Mouse (Mus musculus) ovary, postnatal 14 days (tissue): ENCODE results near the gene Tmem44.
A peak's percentile ranks its signal among the peaks of the same experiment; 100 is the strongest.

Source experiments
- DNase-seq: peaks from one replicate; pipeline ENCODE4 v3.0.0; 2022; ENCODE audit warnings: low spot score

Gene Tmem44

DNA sequence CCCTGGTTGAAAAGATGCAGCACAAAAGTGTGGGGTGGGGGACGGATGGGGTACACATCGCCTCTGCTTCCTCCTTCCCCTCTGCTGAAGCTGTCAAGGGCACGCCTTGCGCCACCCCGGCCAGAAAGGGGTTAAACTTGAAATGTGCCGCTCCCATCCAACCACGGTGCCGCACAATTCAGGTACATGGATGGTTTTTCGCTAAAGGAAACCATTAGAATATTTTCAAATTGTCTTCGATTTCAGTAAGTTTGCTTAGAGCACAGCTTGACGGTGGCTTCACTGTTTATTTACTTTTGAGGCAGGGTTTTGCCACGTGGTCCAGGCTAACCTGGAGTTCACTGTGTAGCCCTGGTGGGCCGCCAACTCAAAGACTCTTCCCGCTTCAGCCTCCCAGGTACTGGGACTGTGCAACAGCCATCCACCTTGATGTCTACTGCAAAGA, at the start of gene Tmem44:
Tmem44 (minus strand) TSS at position 95 of the 445 bp plus-strand sequence.
- DNase-seq: no peak

- DNase-seq: peak; percentile 78
These were observed 49.0 kb upstream of the Tmem44 start, which contains the start of gene Fam43a for GRCm38 (mm10) chr16:30599491-30600268. Fam43a (plus strand) TSS chr16:30599723.

GRCm38 (mm10) chr16:30596959-30597681, 46.5 kb upstream of the Tmem44 start:
- DNase-seq: peak; percentile 92

DNA sequence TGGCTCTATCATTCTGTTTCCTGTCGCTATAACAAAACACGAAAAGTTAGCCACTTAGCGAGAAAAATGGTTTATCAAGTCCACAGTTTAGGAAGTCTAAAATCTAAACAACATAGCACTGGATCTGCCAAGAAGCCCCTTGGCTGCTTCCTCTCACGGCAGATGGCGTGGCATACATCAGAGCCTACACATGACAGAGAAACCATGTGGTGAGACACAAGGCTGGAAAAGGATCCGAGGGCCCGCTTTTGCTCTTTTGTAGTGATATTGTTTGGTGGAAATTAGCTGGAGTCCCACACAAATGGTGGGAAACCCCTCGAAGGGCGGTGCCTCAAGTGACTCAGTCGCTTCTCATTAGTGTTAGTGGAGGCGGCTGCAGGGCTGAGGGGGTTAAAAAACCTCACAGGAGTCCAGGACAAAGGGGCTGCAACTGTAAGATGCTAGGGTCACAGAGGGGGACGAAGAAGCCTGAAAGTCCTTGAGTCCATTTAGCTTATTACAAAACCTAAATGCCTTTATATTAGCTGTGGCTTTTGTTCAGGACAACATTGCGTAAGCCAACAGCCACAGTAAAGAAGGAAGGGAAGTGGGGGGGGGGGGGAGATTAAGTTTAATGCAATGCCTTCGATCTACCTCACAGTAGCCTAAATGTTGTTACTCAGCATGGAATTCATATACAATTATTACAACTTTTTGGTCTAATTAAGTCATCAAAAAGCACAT, 45.4 kb upstream of the Tmem44 start:
- DNase-seq: no peak

GRCm38 (mm10) chr16:30595356-30595755, 44.7 kb upstream of the Tmem44 start:
- no peak for DNase-seq

GRCm38 (mm10) chr16:30591990-30592389, 41.3 kb upstream of the Tmem44 start:
- DNase-seq: no peak

GRCm38 (mm10) chr16:30590264-30591209, 39.9 kb upstream of the Tmem44 start:
- DNase-seq: no peak

DNA sequence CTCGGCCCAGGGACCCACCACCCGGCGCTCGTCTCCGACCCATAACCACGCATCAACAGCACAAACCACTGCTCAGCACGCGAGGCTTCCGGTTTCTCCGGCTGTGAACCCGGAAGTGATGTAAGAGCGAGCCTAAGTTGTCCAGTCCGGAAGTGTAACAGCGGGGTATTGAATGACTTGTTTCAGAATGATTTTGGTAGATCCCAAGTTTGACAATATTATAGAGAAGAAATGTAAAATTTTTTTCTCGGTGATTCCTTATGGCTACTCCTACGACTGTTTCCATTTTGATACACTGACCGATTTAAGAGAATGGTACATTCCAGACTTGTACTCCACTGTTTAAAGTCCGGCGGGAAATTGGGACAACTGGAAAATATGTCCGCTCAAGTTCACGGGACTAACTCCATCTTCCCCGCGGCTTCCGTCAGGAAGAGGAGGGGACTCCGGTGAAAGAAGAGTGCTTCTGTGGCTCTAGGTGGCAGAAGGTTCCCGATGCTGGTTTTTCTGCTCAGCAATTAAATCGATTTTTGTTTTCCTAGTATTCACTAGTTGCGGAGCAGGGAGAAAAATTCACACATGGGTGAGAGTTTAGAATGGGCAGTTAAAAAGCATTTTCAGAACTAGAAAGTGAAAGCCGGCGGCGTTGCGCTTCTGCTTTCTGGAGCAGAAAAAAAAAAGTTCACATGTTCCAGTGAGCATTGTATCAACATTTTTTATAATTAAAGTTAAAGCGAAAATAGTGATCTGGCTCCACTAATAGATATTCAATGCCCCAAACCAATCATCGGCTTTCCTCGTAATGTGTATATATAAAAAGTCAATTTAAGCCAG, 37.1 kb upstream of the Tmem44 start, which contains the start of gene Lsg1:
Lsg1 (minus strand) TSS at position 99 of the 834 bp plus-strand sequence.
- peak; percentile 82 for DNase-seq

DNA sequence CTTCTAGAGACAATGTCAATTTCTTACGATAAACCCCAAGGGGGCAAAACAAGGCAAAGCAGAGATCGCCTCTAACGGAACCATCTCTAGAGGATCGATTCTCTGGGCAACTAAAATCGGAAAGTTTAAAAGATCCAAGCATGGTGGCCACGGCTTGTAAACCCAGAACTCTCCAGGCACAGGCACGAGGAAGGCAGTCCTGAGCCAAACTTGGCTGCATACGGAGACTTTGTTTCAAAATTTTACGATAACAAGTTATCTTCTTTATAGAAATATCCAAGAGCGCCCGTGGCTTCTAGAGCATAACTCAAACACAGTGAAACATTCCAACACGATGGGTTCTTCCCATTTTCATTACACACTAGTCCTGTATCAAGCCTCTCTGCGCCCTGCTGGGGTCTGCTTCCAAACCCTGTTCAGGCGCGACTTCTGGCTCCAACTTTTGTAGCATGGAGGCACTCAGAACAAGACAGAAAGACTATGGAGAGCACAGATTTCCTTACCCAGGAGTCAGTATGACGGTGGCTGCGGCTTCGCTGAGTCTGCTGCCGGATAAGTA, 36.4 kb upstream of the Tmem44 start:
- no peak for DNase-seq

DNA sequence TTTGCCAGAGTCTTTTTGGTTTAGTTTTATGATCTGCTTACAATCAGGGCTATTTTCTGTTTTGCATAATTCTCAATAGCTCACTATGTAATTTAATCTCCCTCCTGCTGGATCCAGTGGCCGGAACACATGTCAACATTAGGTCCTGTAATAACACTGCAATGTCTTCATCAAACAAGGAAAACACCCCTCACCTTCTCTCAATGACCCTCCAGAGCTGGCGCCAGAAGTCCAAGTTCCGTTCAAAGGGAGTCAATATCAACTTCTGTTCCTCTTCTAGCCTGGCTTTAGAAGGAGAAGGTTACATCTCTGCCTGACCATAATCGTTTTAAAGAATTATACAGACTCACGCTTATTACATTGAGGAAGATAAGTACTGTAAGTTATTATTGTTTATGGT, 30.1 kb upstream of the Tmem44 start:
- DNase-seq: no peak

GRCm38 (mm10) chr16:30576392-30576791, 25.8 kb upstream of the Tmem44 start:
- no peak for DNase-seq

- no peak for DNase-seq
These were observed 25.2 kb upstream of the Tmem44 start for GRCm38 (mm10) chr16:30575815-30576214.

DNA sequence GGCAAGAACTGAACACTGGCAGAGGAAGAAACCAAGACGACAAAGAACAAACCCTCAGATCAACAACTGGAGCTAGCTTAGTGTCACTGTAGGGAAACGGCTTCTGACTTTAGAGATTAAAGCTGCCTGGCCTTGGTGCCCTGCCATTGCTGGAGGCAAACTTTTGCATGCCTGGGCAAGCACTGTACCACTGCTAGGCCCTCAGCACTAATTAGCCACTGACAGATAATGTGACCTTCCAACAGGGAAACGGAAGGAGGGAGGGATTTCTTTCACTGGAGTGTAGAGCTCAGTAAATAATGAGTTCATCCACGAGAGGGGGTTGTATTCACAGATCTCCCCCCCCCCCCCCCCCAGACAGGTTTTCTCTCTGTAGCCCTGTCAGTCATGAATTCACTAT, 21.6 kb upstream of the Tmem44 start:
- DNase-seq: no peak

- DNase-seq: no peak
These were observed 20.7 kb upstream of the Tmem44 start for GRCm38 (mm10) chr16:30571378-30571777.

GRCm38 (mm10) chr16:30570173-30570572, 19.5 kb upstream of the Tmem44 start:
- DNase-seq: no peak

DNA sequence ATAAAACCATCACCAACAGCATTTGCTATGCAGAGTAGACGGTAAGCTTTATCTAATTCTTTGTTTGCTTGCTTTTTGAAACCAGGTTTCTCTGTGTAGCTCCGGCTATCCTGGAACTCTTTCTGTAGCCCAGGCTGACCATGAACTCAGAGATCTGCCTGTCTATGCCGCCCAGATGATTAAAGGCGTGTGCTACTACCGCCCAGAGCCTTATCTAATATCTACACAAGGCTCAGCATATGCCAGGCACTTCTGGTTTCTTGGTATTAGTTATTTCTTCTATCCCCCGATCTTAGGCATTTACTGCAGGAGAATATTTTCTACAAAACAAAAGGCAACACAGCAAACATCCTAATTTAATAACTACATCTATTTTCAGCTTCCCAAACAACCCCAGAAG, 15.0 kb upstream of the Tmem44 start:
- DNase-seq: no peak

DNA sequence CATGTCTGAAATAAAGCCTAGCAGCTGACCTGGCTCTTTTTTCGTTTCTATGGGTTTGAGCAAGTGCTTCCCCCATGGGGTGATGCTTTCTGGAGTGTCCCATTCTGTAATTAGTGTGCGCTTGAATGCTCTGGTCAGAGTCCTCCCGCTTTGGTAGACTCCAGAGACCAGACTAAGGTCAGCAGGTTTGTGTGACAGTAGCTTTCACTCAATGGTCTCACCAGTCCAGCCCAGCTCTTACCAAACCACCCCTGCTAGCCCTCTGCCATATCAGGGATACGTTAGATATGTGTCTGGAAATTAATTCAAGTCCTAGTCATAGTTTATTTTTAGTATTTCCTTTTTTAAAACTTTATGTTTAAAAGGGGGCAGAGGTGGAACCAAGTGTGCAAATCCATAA, 10.0 kb upstream of the Tmem44 start:
- no peak for DNase-seq

DNA sequence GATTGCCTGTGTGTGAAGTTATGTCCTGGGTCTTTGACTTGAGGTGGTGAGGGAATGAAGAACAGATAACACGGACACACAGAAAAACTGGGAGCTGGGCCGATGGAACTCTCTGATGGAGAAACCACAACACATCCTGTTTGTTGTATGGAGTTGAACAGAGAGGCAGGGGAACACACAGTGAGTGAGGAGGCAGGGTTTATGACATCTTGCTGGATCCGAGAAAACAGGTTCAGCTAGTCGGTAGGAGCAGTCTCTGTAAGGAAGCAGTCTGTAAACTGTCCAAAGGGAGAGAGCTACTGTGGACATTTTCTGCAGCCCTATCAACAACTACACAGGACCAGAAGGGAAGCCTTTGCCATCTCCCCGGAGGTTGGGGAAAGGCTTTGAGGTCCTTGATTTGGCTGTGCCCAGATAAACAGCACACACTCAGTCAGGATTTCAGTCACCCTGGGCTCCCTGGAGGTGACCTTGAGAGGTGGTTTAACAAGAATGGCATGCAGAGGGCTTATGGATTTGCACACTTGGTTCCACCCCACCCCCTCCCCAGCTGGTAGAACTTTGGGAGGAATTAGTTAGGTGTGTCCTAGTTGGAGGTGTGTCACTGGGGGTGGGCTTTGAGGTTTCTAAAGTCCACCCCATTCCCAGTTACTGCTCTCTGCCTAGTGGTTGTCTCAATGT, 8.8 kb upstream of the Tmem44 start:
- DNase-seq: no peak

- no peak for DNase-seq
These were observed 3.5 kb upstream of the Tmem44 start for GRCm38 (mm10) chr16:30554109-30554508.
